Mouse (Mus musculus): ENCODE measurements around the gene Tff2. TPM values are rescaled to one million over a fixed set of nuclear protein-coding genes. Genes with fewer than 3 reads are reported as not detected.

Gene Tff2
- total and polyA plus RNA-seq, 3 experiments, result not detected

- Histone ChIP-seq H3K9ac (ENCODE audit: control insufficient read depth, low read depth, low read length, poor library complexity, severe bottlenecking) (no peak overlapping the region), H3K4me3 (ENCODE audit: control insufficient read depth in 1 of 2, insufficient read depth in 1 of 2, low read depth in 2 of 2, low read length in 2 of 2) (no peak overlapping the region), H3K9me3 (replicated peaks; ENCODE audit: insufficient read depth, low read length) (no peaks in the 10 kb centered on the region), H3K4me1 (ENCODE audit: control insufficient read depth in 1 of 2, insufficient read depth in 2 of 2, low read length in 2 of 2) (peaks cover 0 to 3% of the 10 kb centered on the region in 2 experiments; a peak in 1 of 4 replicates), H3K27me3 (ENCODE audit: control insufficient read depth in 1 of 2, insufficient read depth in 2 of 2, low read length in 2 of 2) (peaks cover 4 to 7% of the 10 kb centered on the region in 2 experiments; a peak in 3 of 4 replicates), H3K79me2 (ENCODE audit: control insufficient read depth, insufficient read depth, low read length, poor library complexity) (no peaks in the 10 kb centered on the region), H3K27ac (ENCODE audit: control insufficient read depth, low read depth, low read length) (no peak overlapping the region), H3K36me3 (ENCODE audit: control insufficient read depth in 1 of 2, insufficient read depth in 2 of 2, low read length in 2 of 2) (no peaks in the 10 kb centered on the region)
- TF ChIP-seq POLR2AphosphoS5 (IDR thresholded peaks at IDR 0.05; ENCODE audit: borderline replicate concordance, low read depth, low read length) (no peak), MEF2A (IDR thresholded peaks at IDR 0.05; ENCODE audit: extremely low read depth, insufficient replicate concordance, low read depth, low read length, poor library complexity, severe bottlenecking) (no peak), ZKSCAN1 (IDR thresholded peaks at IDR 0.05; ENCODE audit: low read depth, low read length) (no peak), SMC3 (IDR thresholded peaks at IDR 0.05; ENCODE audit: low read depth, low read length) (no peak), USF1 (IDR thresholded peaks at IDR 0.05; ENCODE audit: low read depth, low read length) (no peak), MXI1 (IDR thresholded peaks at IDR 0.05; ENCODE audit: low read depth, low read length) (no peak), MAFK (IDR thresholded peaks at IDR 0.05; ENCODE audit: borderline replicate concordance, low read depth, low read length) (no peak), CHD2 (IDR thresholded peaks at IDR 0.05; ENCODE audit: low read length) (no peak), POLR2AphosphoS2 (IDR thresholded peaks at IDR 0.05; ENCODE audit: low read length) (no peak), NELFE (IDR thresholded peaks at IDR 0.05; ENCODE audit: low read depth, low read length) (no peak), MYC (IDR thresholded peaks at IDR 0.05; ENCODE audit: low read depth, low read length) (no peak), MAX (IDR thresholded peaks at IDR 0.05; ENCODE audit: low read length) (no peak), ZC3H11A (IDR thresholded peaks at IDR 0.05; ENCODE audit: low read depth, low read length) (no peak), POLR2A (IDR thresholded peaks at IDR 0.05; ENCODE audit: control insufficient read depth in 1 of 2, insufficient read depth in 1 of 2, low read depth in 1 of 2, low read length in 2 of 2, poor library complexity in 1 of 2) (no peak), EP300 (IDR thresholded peaks at IDR 0.05; ENCODE audit: low read depth in 1 of 2, low read length in 2 of 2) (no peak), GATA1 (IDR thresholded peaks at IDR 0.05; ENCODE audit: low read depth, low read length) (no peak), TCF12 (IDR thresholded peaks at IDR 0.05; ENCODE audit: low read depth, low read length) (no peak), JUND (IDR thresholded peaks at IDR 0.05; ENCODE audit: low read depth, low read length) (no peak), KAT2A (conservative IDR thresholded peaks at IDR 0.05; ENCODE audit: low read depth, low read length) (no peak), ELF1 (IDR thresholded peaks at IDR 0.05; ENCODE audit: low read depth, low read length) (no peak)
- DNase-seq (ENCODE audit: low read depth, low spot score), result no peak
Observed at GRCm38 (mm10) chr17:31152966-31153499, 9.0 kb upstream of the Tff2 start.

DNA sequence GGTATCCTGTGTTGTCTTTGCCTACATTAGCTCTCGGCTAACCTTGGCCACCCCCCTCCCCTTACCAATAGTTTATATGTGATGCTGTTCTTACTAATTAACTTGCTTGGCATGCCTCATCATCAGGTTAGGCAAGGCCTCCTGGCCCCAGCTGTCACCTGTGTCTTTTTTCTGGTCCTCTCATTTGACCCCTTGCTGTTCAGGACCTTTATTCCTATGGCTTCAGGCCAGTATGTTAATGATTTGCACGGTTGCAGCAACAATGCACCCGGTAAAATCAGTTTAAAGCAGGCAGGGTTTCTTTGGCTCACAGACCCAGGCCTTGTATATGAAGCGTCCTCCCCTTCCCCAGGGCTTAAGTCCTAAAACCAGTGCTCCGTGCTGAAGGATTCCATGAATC lies 8.4 kb upstream of the Tff2 start:
- H3K9ac ChIP-seq (ENCODE audit: control insufficient read depth, low read depth, low read length, poor library complexity, severe bottlenecking), result no peak overlapping the region

More for the DNA sequence above, 8.4 kb upstream of the Tff2 start:
- no peaks in the 10 kb centered on the region for H3K9me3 ChIP-seq (replicated peaks; ENCODE audit: insufficient read depth, low read length)
- no peak overlapping the region for H3K27ac ChIP-seq (ENCODE audit: control insufficient read depth, low read depth, low read length)
- no peaks in the 10 kb centered on the region for H3K36me3 ChIP-seq (ENCODE audit: control insufficient read depth in 1 of 2, insufficient read depth in 2 of 2, low read length in 2 of 2)
- no peak overlapping the region for H3K4me3 ChIP-seq (ENCODE audit: control insufficient read depth in 1 of 2, insufficient read depth in 1 of 2, low read depth in 2 of 2, low read length in 2 of 2)
- TF ChIP-seq KAT2A (conservative IDR thresholded peaks at IDR 0.05; ENCODE audit: low read depth, low read length), result no peak
- TF ChIP-seq USF1 (IDR thresholded peaks at IDR 0.05; ENCODE audit: low read depth, low read length), result no peak
- no peak for TF ChIP-seq POLR2A (IDR thresholded peaks at IDR 0.05; ENCODE audit: control insufficient read depth in 1 of 2, insufficient read depth in 1 of 2, low read depth in 1 of 2, low read length in 2 of 2, poor library complexity in 1 of 2)
- peaks cover 0 to 3% of the 10 kb centered on the region in 2 experiments; a peak in 1 of 4 replicates for H3K4me1 ChIP-seq (ENCODE audit: control insufficient read depth in 1 of 2, insufficient read depth in 2 of 2, low read length in 2 of 2)
- DNase-seq (ENCODE audit: low read depth, low spot score), result no peak
- H3K79me2 ChIP-seq (ENCODE audit: control insufficient read depth, insufficient read depth, low read length, poor library complexity), result no peaks in the 10 kb centered on the region
- H3K27me3 ChIP-seq (ENCODE audit: control insufficient read depth in 1 of 2, insufficient read depth in 2 of 2, low read length in 2 of 2), result peaks cover 4 to 7% of the 10 kb centered on the region in 2 experiments; a peak in 3 of 4 replicates
